Mouse (Mus musculus): Measurements from ENCODE around the gene Auts2.
A peak's percentile ranks its signal among the peaks of the same experiment; 100 is the strongest.

Auts2 gene

GRCm38 (mm10) chr5:131824197-131824991 is 718.8 kb downstream of the Auts2 start:
- no peak for DNase-seq

- no peak for DNase-seq
These were observed 721.7 kb downstream of the Auts2 start for GRCm38 (mm10) chr5:131821461-131821860.

GRCm38 (mm10) chr5:131819251-131819691 is 723.9 kb downstream of the Auts2 start:
- DNase-seq, result peak; percentile 57

DNA sequence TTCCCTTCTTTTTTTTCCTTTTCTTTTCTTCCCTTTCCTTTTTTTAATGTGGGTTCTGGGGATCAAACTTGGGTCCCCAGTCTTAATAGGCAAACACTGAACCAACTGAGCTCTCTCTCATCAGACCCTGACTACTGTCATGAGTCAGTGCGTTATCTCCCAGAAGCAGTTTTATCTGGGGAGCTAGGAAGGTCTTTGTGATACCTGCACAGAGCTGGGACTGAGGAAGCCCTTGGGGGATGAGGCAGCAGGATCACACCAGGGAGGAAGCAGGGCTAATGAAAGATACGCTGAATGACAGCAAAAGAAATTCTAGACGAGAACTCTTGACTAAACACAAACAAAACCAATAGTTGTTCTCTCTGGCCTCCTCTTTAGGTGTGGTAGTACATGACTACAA is 727.6 kb downstream of the Auts2 start:
- no peak for DNase-seq

DNA sequence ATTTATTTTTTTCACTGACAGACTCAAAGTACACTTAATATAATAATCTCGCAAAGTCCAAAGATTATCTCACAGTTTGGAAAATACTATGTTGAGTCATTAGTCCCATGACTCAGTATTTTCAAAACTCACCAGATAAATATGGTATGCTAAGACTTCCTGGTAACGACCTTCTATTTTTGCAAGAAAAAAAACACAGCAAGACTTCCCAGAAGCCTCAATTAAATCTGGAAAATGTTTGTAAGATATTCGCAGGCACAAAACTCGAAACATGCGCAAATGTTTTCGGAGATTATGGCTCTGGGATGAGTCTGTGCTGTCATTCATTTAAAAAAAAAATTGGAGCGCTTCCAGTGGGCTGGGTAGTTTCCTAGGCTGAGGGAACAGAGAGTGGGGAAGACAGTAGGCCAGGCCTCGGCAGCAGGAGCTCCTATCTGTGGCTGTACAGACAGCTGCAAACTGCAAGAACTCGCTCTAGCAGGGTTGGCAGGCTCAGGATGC is 728.6 kb downstream of the Auts2 start:
- DNase-seq, result peak; percentile 53

DNA sequence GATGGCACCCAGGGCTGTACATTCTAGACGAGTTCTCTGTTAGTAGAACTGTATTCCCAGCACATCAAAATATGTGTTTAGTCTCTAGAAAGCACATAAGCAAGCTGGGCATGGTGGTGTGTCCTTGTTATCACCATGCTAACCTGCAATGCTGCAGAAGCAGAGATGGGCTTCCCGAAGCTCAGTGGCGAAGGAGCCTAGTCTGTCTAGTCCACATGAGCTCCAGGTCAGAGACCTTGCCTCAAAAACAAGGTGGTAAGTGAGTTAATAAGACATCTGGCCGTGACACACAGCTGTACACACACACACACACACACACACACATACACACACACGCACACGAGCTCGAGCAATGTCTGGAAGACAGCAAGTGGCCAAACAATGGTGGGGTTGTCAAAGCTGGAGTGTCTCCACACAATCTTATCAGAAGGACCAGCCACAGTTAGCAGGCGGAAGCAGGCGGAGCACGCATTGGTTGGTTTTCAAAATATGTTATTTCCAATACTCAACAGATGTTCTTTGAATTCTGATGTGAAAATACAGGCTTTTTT is 729.1 kb downstream of the Auts2 start:
- peak; percentile 23 for DNase-seq

- DNase-seq, result no peak
These were observed 729.8 kb downstream of the Auts2 start for GRCm38 (mm10) chr5:131813331-131813781.

GRCm38 (mm10) chr5:131812483-131813063 is 730.6 kb downstream of the Auts2 start:
- DNase-seq, result no peak

- no peak for DNase-seq
These were observed 736.8 kb downstream of the Auts2 start for GRCm38 (mm10) chr5:131806350-131806749.

DNA sequence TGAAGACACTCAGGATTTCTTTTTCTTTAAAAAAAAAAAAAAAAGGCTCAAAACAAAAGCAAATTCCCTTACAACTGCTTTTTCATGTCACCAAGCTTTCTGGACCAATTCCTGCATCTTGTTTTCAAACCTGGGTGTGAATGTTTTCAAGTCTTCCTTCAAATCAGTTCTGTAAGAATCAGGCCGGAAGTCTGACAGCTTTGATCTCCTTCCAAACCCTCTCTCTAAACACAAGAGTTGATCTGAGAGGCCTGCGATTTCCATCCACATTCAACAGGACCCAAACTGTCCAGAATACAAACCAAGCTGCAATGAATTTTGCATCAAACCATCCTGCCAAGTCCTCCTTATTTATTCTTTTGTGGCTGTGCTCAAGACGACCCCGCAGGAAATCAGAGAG is 737.9 kb downstream of the Auts2 start:
- peak; percentile 56 for DNase-seq

- peak; percentile 39 for DNase-seq
These were observed 739.5 kb downstream of the Auts2 start for GRCm38 (mm10) chr5:131803609-131804008.

- DNase-seq, result no peak
These were observed 740.7 kb downstream of the Auts2 start for GRCm38 (mm10) chr5:131802340-131803036.

DNA sequence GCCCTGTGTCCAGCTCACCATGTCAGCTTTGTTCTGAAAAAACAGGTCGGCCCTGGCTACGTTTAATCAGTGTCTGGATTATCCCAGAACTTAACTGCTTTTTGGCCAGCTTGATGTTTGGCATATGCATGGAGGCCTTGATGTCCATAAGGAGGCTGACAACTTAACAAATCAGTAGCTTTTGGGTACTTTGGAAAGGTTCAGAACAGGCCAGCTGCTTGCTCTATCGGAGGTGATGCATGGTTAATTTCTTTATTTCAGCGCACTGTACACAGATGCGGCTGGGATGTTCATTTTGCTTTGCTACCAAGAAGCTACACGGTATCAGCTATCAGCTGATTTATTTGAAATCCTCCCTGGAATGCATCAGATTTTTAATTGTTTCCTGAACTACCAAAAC is 741.2 kb downstream of the Auts2 start:
- DNase-seq, result no peak

GRCm38 (mm10) chr5:131798373-131798772 is 744.8 kb downstream of the Auts2 start:
- DNase-seq, result no peak

DNA sequence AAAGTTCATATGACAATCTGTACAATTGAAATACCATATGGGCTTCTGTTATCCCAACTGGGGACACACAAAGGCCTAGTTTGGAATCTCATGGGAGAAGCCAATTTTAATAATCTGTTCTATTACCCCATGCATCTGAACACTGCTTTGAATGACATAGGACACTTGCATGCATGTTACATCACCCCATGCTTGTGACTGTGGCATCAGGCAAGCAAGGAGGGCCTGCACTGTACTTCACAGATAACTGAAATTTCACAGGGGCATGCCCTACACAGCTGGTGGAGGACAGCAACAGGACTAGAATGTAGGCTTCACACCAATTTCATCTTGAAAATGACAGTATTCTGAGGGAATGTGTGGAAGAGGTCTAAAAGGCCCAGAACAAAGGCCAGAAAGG is 746.1 kb downstream of the Auts2 start:
- DNase-seq, result no peak

- no peak for DNase-seq
These were observed 748.6 kb downstream of the Auts2 start for GRCm38 (mm10) chr5:131794411-131795133.

- no peak for DNase-seq
These were observed 753.5 kb downstream of the Auts2 start for GRCm38 (mm10) chr5:131789601-131790000.

- DNase-seq, result no peak
These were observed 755.1 kb downstream of the Auts2 start for GRCm38 (mm10) chr5:131788008-131788407.

DNA sequence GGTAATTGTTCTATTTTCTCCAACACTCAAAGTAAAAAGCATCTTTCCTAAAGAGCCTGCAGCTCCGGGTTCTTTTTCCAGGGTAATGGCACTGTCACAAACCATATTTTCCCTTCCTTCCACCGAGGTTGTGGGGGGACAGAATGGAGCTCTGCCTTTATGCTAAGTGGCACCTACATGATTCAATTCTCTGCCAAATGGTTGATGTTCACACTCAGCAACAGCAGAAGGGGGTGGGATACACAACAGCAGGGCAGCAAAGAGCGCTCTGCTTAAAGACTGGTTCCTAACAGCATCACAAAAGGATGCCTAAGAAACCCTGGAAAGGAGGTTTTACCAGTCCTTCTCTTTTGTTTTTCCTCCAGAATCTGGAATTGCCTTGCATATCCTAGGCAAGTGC is 759.9 kb downstream of the Auts2 start:
- DNase-seq, result no peak

GRCm38 (mm10) chr5:131781063-131781462 is 762.1 kb downstream of the Auts2 start:
- DNase-seq, result no peak

DNA sequence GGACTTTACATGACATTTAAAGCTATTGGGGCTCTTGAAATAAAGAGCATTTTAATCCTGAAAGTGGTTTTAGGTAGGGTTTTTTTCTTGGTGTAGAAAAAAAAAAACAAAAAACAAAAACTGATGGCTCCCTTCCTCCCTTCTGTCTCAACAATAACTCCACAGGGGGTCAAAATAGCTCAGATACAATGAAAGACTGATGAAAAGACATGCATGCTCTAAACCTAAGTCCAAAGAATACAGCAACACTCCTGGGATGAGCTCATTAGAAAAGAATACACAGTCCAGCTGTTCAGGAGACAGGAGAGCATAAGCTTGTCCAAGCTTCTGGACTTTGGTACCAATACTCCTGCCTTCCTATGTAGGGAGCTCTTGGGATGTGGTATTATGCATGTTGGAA is 764.0 kb downstream of the Auts2 start:
- DNase-seq, result no peak

DNA sequence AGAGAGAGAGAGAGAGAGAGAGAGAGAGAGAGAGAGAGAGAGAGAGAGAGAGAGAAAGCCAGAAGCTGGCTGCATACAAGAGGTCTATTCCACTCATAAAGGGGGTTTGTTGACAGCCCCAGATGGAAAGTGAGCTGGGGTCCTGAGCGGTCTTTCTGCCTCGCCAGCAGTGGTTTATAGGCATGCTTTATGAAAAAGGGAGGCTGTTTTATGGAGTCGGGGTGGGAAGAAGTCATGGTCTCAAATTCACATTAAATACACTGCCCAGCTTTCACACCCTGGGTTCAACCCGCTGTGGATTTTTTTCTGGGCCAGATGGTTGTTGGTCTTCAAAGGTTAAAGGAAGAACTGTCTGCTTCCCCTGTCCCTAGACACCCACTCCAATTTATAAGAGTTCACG is 767.5 kb downstream of the Auts2 start:
- no peak for DNase-seq

DNA sequence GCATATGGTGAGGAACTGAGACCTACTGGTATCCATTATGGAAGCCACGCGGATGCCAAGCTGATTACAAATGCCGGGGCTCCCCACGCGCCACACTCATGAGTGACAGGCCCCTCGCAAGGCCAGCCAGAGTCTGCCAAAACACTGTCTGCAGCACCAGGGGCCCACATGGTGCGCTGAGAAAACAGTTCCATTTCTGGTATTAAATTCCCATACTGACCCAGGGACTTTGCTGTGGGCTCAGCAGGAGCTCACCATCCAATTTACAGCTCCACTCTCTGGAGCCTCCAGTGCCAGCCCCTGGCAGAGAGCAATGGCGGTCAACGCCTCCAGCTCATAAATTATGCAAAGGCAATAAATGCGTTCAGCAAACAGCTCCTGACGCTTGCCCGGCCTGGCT is 767.9 kb downstream of the Auts2 start:
- no peak for DNase-seq

Data from lung, postnatal 36 days (tissue).